Mouse (Mus musculus): Measurements from ENCODE around the gene Ppip5k1. TPM values are rescaled to one million over a fixed set of nuclear protein-coding genes. Genes with fewer than 3 reads are reported as not detected.
"Not testable (repeated sequence)": the region's sequence is repeated elsewhere in the genome, so short reads cannot be mapped to it uniquely, and the experiment has no call there.

The Ppip5k1 gene
- 18.0 and 21.0 TPM in 2 replicates for polyA plus RNA-seq (2015; fragmentation: Nextera tagmentation; extraction: Ambion mirVana)

DNA sequence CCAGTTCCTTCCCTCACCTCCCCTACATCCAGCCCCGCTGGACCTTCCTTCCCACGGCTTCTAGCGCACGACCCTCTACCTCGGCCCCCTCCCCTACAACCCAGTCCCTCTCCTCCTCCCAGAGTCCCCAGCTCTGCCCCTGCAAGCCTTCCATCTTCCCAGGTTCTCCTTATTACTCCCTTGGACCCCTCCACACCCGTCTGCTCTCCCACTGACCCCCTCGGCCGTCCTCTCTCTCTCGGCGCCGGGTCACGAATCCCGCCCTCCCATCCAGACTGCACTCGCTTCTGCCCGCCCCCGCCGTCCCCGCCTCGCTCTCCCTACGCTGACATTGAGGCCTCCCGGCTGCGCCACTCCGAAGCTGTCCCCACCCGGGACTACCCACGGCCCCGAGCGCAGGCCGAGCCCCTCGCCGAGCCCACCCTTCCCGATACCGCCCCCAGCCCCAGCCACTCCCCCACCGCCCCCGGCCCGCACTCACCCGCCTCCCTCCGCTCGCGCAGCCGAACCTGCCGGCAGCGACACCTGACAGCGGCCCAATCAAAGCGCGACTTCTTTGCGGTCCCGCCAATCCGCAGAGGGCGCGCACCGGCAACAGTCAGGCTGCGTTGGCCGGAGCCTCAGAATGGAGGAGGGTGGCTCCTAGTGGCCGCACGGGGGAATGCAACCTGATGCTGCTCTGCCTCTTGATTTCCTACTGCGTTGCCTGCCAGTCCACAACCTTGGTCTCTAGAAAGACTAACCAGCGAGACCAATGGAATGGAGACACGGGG is at the start of gene Ppip5k1:
TSS of gene Ppip5k1 (minus strand) at position 577 of the 773 bp plus-strand sequence.
- peak; percentile 97 for ATAC-seq
- H3K27me3 ChIP-seq: peaks cover 31% of the 10 kb centered on the region
- H3K27ac ChIP-seq: peak within 1 kb of the TSS; percentile 84
- peaks cover 1% of the 10 kb centered on the region; the same call in 1 of the 2 replicates for H3K36me3 ChIP-seq
- H3K4me1 ChIP-seq (replicated peaks): peaks cover 24% of the 10 kb centered on the region
- WGBS: under 1% methylated on average over 55 of the region's 58 CpGs
- H3K9ac ChIP-seq (replicated peaks): peak within 1 kb of the TSS; percentile 87
- H3K4me3 ChIP-seq (replicated peaks): peak within 1 kb of the TSS; percentile 66
- H3K9me3 ChIP-seq: no peaks in the 10 kb centered on the region
- H3K4me2 ChIP-seq (replicated peaks): peak within 1 kb of the TSS; percentile 62

DNA sequence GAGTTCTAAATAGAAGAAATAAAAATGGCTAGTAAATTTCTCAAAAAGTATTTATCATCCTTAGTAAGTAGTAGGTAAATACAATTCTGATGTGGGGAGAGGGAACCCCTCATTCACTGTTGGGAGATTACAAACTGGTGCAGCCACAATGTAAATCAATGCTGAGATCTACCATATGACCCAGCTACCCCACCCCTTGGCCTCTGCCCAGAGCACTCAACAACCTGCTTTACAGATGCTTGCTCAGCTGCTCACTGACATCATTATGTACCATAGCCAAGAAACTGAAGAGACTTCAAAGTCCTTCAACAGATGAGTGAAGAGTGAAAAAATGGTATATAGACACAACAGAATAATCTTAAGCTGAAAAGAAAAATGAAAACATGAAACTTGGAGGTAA is 48.1 kb upstream of the Ppip5k1 start:
- no peak overlapping the region for H3K4me2 ChIP-seq (replicated peaks)
- no peaks in the 10 kb centered on the region for H3K27me3 ChIP-seq
- H3K4me1 ChIP-seq (replicated peaks): no peaks in the 10 kb centered on the region
- no peak overlapping the region for H3K9ac ChIP-seq (replicated peaks)
- no peaks in the 10 kb centered on the region for H3K9me3 ChIP-seq
- H3K27ac ChIP-seq: no peak overlapping the region
- no peak overlapping the region for H3K4me3 ChIP-seq (replicated peaks)
- ATAC-seq: no peak
- no peaks in the 10 kb centered on the region for H3K36me3 ChIP-seq

GRCm38 (mm10) chr2:121396624-121397023 is 41.4 kb upstream of the Ppip5k1 start:
- Histone ChIP-seq H3K27ac (no peak overlapping the region), H3K36me3 (no peaks in the 10 kb centered on the region), H3K27me3 (no peaks in the 10 kb centered on the region), H3K4me2 (replicated peaks) (no peak overlapping the region), H3K4me3 (replicated peaks) (no peak overlapping the region), H3K9me3 (no peaks in the 10 kb centered on the region), H3K9ac (replicated peaks) (no peak overlapping the region), H3K4me1 (replicated peaks) (no peaks in the 10 kb centered on the region)
- WGBS: 13% methylated on average over 8 of the region's 8 CpGs
- ATAC-seq: no peak

DNA sequence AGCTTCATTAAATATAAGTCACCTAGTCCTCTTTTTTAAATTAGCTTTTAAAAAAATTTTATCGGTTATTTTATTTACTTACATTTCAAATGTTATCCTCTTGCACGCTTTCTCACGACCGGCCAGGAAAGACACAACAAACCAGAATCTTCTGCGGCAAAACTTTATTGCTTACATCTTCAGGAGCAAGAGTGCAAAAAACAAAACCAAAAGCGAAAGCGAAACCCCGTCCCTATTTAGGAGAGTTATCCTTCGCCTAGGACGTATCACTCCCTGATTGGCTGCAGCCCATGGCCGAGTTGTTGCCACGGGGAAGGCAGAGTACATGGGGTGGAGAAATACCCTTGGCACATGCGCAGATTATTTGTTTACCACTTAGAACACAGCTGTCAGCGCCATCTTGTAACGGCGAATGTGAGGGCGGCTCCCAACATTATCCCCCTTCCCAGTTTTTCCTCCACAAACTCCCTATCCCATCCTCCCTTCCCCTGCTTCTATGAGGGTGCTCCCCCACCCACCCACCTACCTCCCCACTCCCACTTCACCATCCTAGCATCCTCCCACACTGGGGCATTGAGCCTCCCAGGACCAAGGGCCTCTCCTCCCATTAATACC is 31.9 kb upstream of the Ppip5k1 start, which contains the start of gene Strc:
TSS of gene Strc (minus strand) at position 208 of the 615 bp plus-strand sequence.
- not testable (repeated sequence) for H3K36me3 ChIP-seq; H3K9ac ChIP-seq (replicated peaks); H3K27ac ChIP-seq; H3K4me3 ChIP-seq (replicated peaks); H3K27me3 ChIP-seq; H3K9me3 ChIP-seq; H3K4me2 ChIP-seq (replicated peaks); H3K4me1 ChIP-seq (replicated peaks); ATAC-seq
- 94% methylated on average over 17 of the region's 17 CpGs for WGBS

DNA sequence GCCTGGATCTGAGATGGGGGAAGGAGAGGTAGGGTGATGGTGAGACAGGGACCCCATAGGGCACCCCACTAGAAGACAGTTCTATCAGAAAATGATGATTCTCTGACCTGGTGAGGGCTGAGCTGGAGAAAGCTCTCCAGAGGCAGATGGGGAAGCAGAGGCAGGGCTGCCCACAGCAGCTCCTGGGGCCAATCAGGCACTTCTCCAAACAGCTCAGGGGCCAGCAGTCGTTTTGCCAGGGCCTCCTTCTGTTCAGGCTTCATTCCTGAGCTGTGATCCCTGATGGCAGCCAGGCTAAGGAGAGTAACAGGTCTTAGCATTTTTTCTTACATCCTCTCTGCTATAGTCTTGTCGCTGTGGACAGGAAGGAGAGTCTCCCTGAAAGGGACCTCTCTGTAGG is 19.6 kb upstream of the Ppip5k1 start:
- Histone ChIP-seq H3K27me3 (no peaks in the 10 kb centered on the region), H3K4me3 (replicated peaks) (no peak overlapping the region), H3K36me3 (no peaks in the 10 kb centered on the region), H3K4me1 (replicated peaks) (no peaks in the 10 kb centered on the region), H3K4me2 (replicated peaks) (no peak overlapping the region), H3K9ac (replicated peaks) (no peak overlapping the region), H3K9me3 (no peaks in the 10 kb centered on the region), H3K27ac (no peak overlapping the region)
- ATAC-seq: no peak
- 58% methylated on average over 2 of the region's 2 CpGs for WGBS

DNA sequence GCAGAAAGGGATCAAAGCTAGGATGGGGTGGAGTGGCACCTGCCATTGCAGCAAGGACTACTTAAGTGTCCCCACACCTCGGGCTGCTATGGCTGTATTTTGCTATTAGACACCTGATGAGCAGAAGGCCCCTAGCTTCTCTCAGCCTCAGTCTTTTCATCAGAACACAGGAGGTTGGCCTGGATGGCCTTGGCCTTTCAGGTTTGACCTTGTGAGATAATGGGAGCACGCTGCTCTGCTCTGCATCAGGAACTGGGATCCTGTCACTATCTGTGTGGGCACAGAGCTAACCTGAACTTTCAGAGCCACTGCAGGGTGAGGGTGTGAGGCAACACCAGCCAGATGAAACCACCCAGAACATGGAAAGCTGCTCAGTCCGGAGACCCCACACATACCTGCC is 17.1 kb upstream of the Ppip5k1 start:
- ATAC-seq: no peak
- H3K4me3 ChIP-seq (replicated peaks): no peak overlapping the region
- H3K36me3 ChIP-seq: no peaks in the 10 kb centered on the region
- H3K27me3 ChIP-seq: no peaks in the 10 kb centered on the region
- WGBS: 87% methylated on average over 3 of the region's 3 CpGs
- no peaks in the 10 kb centered on the region for H3K4me1 ChIP-seq (replicated peaks)
- no peak overlapping the region for H3K9ac ChIP-seq (replicated peaks)
- H3K9me3 ChIP-seq: no peaks in the 10 kb centered on the region
- no peak overlapping the region for H3K27ac ChIP-seq
- H3K4me2 ChIP-seq (replicated peaks): no peak overlapping the region

- Histone ChIP-seq H3K4me2 (replicated peaks) (no peak overlapping the region), H3K9ac (replicated peaks) (no peak overlapping the region), H3K27me3 (no peaks in the 10 kb centered on the region), H3K4me3 (replicated peaks) (no peak overlapping the region), H3K27ac (no peak overlapping the region), H3K9me3 (no peaks in the 10 kb centered on the region), H3K4me1 (replicated peaks) (no peaks in the 10 kb centered on the region), H3K36me3 (no peaks in the 10 kb centered on the region)
- WGBS: 86% methylated on average over 5 of the region's 5 CpGs
- no peak for ATAC-seq
Measured at GRCm38 (mm10) chr2:121370921-121371320, 15.7 kb upstream of the Ppip5k1 start.

DNA sequence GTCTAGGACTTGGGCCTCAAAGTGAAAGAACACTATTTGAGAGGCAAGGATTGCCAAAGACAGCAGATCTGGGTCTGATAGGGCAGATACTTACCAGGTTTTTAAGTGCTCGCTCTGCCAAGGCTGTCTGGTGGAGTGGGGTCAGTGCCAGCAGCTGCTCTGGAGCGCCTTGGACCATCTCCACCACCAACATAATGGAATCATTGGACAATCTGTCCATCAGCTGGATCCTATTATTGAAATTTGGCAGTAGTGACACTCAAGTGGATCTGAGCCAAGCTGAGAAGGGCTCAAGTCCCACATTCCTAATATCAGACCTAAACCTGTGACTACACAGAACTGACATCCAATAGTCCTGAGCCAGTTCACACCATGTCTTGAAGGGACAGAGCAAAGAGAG is 13.6 kb upstream of the Ppip5k1 start:
- WGBS: 91% methylated on average over 2 of the region's 2 CpGs
- Histone ChIP-seq H3K27ac (no peak overlapping the region), H3K36me3 (no peaks in the 10 kb centered on the region), H3K4me2 (replicated peaks) (no peak overlapping the region), H3K4me1 (replicated peaks) (no peaks in the 10 kb centered on the region), H3K9ac (replicated peaks) (no peak overlapping the region), H3K9me3 (no peaks in the 10 kb centered on the region), H3K4me3 (replicated peaks) (no peak overlapping the region), H3K27me3 (no peaks in the 10 kb centered on the region)
- ATAC-seq: no peak

- H3K4me1 ChIP-seq (replicated peaks): peaks cover 6% of the 10 kb centered on the region; the same call in 1 of the 2 replicates
- no peak for ATAC-seq
- no peak overlapping the region for H3K4me2 ChIP-seq (replicated peaks)
- no peak overlapping the region for H3K9ac ChIP-seq (replicated peaks)
- H3K27ac ChIP-seq: no peak overlapping the region
- 87% methylated on average over 3 of the region's 3 CpGs for WGBS
- peaks cover 7% of the 10 kb centered on the region for H3K27me3 ChIP-seq
- no peak overlapping the region for H3K4me3 ChIP-seq (replicated peaks)
- no peaks in the 10 kb centered on the region for H3K36me3 ChIP-seq
- no peaks in the 10 kb centered on the region for H3K9me3 ChIP-seq
Measured at GRCm38 (mm10) chr2:121363656-121364055, 8.5 kb upstream of the Ppip5k1 start.

GRCm38 (mm10) chr2:121359461-121359860 is 4.3 kb upstream of the Ppip5k1 start:
- Histone ChIP-seq H3K4me2 (replicated peaks) (peak overlapping the region; percentile 66), H3K9me3 (no peaks in the 10 kb centered on the region), H3K27ac (no peak overlapping the region)

DNA sequence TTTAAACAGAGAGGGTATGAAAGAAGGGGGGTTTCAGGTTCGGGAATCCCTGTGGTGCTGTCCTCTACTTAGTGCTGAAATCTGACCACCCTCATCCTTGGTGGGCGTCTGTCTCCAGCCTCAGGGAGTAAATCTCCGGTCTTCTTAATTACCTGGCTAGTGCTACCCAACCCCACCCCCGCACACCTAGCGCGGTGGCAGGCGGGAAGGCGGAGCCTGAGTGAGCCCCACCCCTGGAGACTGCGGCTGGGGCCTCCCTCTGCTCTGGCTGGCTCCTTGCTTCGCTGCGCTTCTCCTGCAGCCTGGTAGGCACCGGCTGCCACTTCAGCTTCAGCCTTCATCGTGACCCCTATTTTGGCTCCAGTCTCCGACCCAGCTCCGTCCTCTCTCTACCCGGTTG is 3.2 kb upstream of the Ppip5k1 start:
- no peaks in the 10 kb centered on the region for H3K9me3 ChIP-seq
- H3K36me3 ChIP-seq: no peaks in the 10 kb centered on the region
- H3K9ac ChIP-seq (replicated peaks): peak overlapping the region; percentile 79
- peak; percentile 53 for ATAC-seq
- H3K4me1 ChIP-seq (replicated peaks): peaks cover 24% of the 10 kb centered on the region
- peak overlapping the region; percentile 45 for H3K4me3 ChIP-seq (replicated peaks)
- H3K27me3 ChIP-seq: peaks cover 31% of the 10 kb centered on the region
- H3K4me2 ChIP-seq (replicated peaks): peak overlapping the region; percentile 66
- WGBS: 2% methylated on average over 16 of the region's 16 CpGs
- H3K27ac ChIP-seq: 0 out of 2 replicates have a peak overlapping the region, but pooled peaks have one; percentile 30

More at GRCm38 (mm10) chr2:121359461-121359860, 4.3 kb upstream of the Ppip5k1 start:
- peaks cover 17% of the 10 kb centered on the region for H3K4me1 ChIP-seq (replicated peaks)
- 41% methylated on average over 4 of the region's 4 CpGs for WGBS
- H3K9ac ChIP-seq (replicated peaks): no peak overlapping the region
- peak overlapping the region; percentile 45; the same call in 1 of the 2 replicates for H3K4me3 ChIP-seq (replicated peaks)
- H3K27me3 ChIP-seq: peaks cover 31% of the 10 kb centered on the region
- H3K36me3 ChIP-seq: no peaks in the 10 kb centered on the region
- ATAC-seq: no peak

GRCm38 (mm10) chr2:121357961-121358360 is 2.8 kb upstream of the Ppip5k1 start:
- H3K36me3 ChIP-seq: no peaks in the 10 kb centered on the region
- H3K9ac ChIP-seq (replicated peaks): peak overlapping the region; percentile 79
- H3K27ac ChIP-seq: no peak overlapping the region

More at GRCm38 (mm10) chr2:121357961-121358360, 2.8 kb upstream of the Ppip5k1 start:
- Histone ChIP-seq H3K4me1 (replicated peaks) (peaks cover 24% of the 10 kb centered on the region), H3K9me3 (no peaks in the 10 kb centered on the region), H3K27me3 (peaks cover 31% of the 10 kb centered on the region), H3K4me3 (replicated peaks) (peak overlapping the region; percentile 45), H3K4me2 (replicated peaks) (peak overlapping the region; percentile 66)
- ATAC-seq: no peak
- WGBS: 3% methylated on average over 4 of the region's 4 CpGs

Measured in midbrain, embryonic 13.5 days (tissue).